Mouse (Mus musculus): ENCODE results near the gene Olfr1055. TPM values are rescaled to one million over a fixed set of nuclear protein-coding genes. Genes with fewer than 3 reads are reported as not detected.

Olfr1055 gene
- not detected in 2 replicates for polyA plus RNA-seq (2012; ENCODE audit: low replicate concordance)

GRCm38 (mm10) chr2:86350184-86350583 is at the start of gene Olfr1055:
Gene Olfr1055 (minus strand): TSS chr2:86350284.

GRCm38 (mm10) chr2:86388461-86388860 is 38.4 kb upstream of the Olfr1055 start, which contains the start of gene Olfr1058:
Gene Olfr1058 (minus strand): TSS chr2:86388561.

DNA sequence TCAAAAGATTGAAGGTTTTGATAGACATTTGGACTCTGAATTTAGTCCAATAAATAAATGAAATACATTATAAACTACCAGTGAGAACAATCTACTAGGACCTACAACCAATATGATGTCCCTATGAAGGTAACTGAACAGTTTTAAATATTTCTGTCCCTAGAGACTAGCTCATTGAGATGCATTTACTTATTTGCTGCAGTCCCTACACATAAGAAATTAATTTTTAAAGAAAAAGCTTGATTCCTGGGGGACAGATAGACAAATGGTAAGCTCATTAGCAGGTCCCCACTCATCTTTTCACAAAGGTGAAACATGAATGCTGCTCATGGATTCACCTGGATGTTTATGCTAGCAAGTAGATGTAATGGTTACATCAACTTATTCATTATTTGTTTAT is 28.2 kb upstream of the Olfr1055 start, which contains the start of gene Olfr1057:
Gene Olfr1057, minus strand, starts transcription at position 101 of the 400 bp plus-strand sequence.

GRCm38 (mm10) chr2:86362369-86362768 is 12.3 kb upstream of the Olfr1055 start, which contains the start of gene Olfr1056:
Gene Olfr1056 (minus strand): TSS chr2:86362469.

GRCm38 (mm10) chr2:86335333-86335732 is 14.8 kb downstream of the Olfr1055 start, which contains the start of gene Olfr1054:
Gene Olfr1054 (minus strand): TSS chr2:86335433.

GRCm38 (mm10) chr2:86315184-86315583 is 34.9 kb downstream of the Olfr1055 start, which contains the start of gene Olfr1053:
Gene Olfr1053 (minus strand): TSS chr2:86315284.

Other genes with a start within 250 kb of the Olfr1055 start
- gene Olfr1039, start 214.4 kb downstream of the Olfr1055 start, polyA plus RNA-seq (2012; ENCODE audit: low replicate concordance): not detected in 2 replicates
- gene Olfr1040, start 203.6 kb downstream of the Olfr1055 start, polyA plus RNA-seq (2012; ENCODE audit: low replicate concordance): not detected in 2 replicates
- gene Olfr1042, start 188.4 kb downstream of the Olfr1055 start, polyA plus RNA-seq (2012; ENCODE audit: low replicate concordance): not detected in 2 replicates
- not detected in 2 replicates for gene Olfr1043, start 182.8 kb downstream of the Olfr1055 start, polyA plus RNA-seq (2012; ENCODE audit: low replicate concordance)
- 0.09 TPM in 1 of 2 replicates, not detected in the other for gene Olfr1044, start 172.5 kb downstream of the Olfr1055 start, polyA plus RNA-seq (2012; ENCODE audit: low replicate concordance)
- gene Olfr52, start 164.6 kb downstream of the Olfr1055 start, polyA plus RNA-seq (2012; ENCODE audit: low replicate concordance): not detected in 2 replicates
- not detected in 2 replicates for gene Olfr1045, start 147.3 kb downstream of the Olfr1055 start, polyA plus RNA-seq (2012; ENCODE audit: low replicate concordance)
- not detected in 2 replicates for gene Olfr1046, start 131.0 kb downstream of the Olfr1055 start, polyA plus RNA-seq (2012; ENCODE audit: low replicate concordance)
- not detected in 2 replicates for gene Olfr1047, start 118.9 kb downstream of the Olfr1055 start, polyA plus RNA-seq (2012; ENCODE audit: low replicate concordance)
- not detected in 2 replicates for gene Olfr1048, start 110.0 kb downstream of the Olfr1055 start, polyA plus RNA-seq (2012; ENCODE audit: low replicate concordance)
- not detected in 2 replicates for gene Olfr1049, start 92.0 kb downstream of the Olfr1055 start, polyA plus RNA-seq (2012; ENCODE audit: low replicate concordance)
- not detected in 2 replicates for gene Olfr1051, start 71.2 kb downstream of the Olfr1055 start, polyA plus RNA-seq (2012; ENCODE audit: low replicate concordance)
- not detected in 2 replicates for gene Olfr1052, start 57.8 kb downstream of the Olfr1055 start, polyA plus RNA-seq (2012; ENCODE audit: low replicate concordance)
- gene Olfr1053, start 35.0 kb downstream of the Olfr1055 start, polyA plus RNA-seq (2012; ENCODE audit: low replicate concordance): not detected in 2 replicates
- gene Olfr1054, start 14.9 kb downstream of the Olfr1055 start, polyA plus RNA-seq (2012; ENCODE audit: low replicate concordance): not detected in 2 replicates
- not detected in 2 replicates for gene Olfr1056, start 12.2 kb upstream of the Olfr1055 start, polyA plus RNA-seq (2012; ENCODE audit: low replicate concordance)
- not detected in 2 replicates for gene Olfr1057, start 28.1 kb upstream of the Olfr1055 start, polyA plus RNA-seq (2012; ENCODE audit: low replicate concordance)
- not detected in 2 replicates for gene Olfr1058, start 38.3 kb upstream of the Olfr1055 start, polyA plus RNA-seq (2012; ENCODE audit: low replicate concordance)
- not detected in 2 replicates for gene Olfr1061, start 63.8 kb upstream of the Olfr1055 start, polyA plus RNA-seq (2012; ENCODE audit: low replicate concordance)
- gene Olfr1062, start 76.5 kb upstream of the Olfr1055 start, polyA plus RNA-seq (2012; ENCODE audit: low replicate concordance): not detected in 2 replicates
- gene Olfr1065, start 100.3 kb upstream of the Olfr1055 start, polyA plus RNA-seq (2012; ENCODE audit: low replicate concordance): not detected in 2 replicates
- gene Olfr1066, start 106.0 kb upstream of the Olfr1055 start, polyA plus RNA-seq (2012; ENCODE audit: low replicate concordance): not detected in 2 replicates
- not detected in 2 replicates for gene Olfr228, start 137.1 kb upstream of the Olfr1055 start, polyA plus RNA-seq (2012; ENCODE audit: low replicate concordance)
- not detected in 2 replicates for gene Olfr1076, start 158.2 kb upstream of the Olfr1055 start, polyA plus RNA-seq (2012; ENCODE audit: low replicate concordance)
- not detected in 2 replicates for gene Olfr1079, start 192.2 kb upstream of the Olfr1055 start, polyA plus RNA-seq (2012; ENCODE audit: low replicate concordance)
- not detected in 2 replicates for gene Olfr1080, start 208.0 kb upstream of the Olfr1055 start, polyA plus RNA-seq (2012; ENCODE audit: low replicate concordance)
- gene Olfr1082, start 248.7 kb upstream of the Olfr1055 start, polyA plus RNA-seq (2012; ENCODE audit: low replicate concordance): 0.13 TPM in 1 of 2 replicates, not detected in the other